Mouse (Mus musculus) ovary, adult 18-20 months (tissue): ENCODE measurements around the gene Frmpd4.

Experiments
- DNase-seq: peaks from one replicate; pipeline ENCODE4 v3.0.0; 2022; ENCODE audit warnings: low spot score, mixed read lengths

Gene Frmpd4

DNA sequence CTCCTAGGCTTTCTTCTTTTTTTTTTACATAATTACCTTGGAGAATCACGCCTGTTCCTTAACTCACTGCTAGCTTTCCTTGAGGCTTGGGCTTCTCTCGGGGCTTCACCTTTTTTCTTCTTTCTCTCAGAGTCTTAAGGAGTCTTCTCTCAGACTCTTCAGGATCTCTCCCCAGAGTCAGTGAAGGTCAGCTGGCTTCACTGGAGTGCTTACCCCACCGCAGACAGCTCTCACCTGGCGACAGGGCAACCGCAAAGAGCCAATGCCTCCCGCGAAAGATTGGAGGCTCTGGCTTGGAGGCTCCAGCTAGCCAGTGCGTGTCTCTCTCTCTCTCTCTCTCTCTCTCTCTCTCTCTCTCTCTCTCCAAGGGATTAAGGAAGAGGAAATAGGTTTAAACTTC, 453.0 kb downstream of the Frmpd4 start:
- no peak for DNase-seq

DNA sequence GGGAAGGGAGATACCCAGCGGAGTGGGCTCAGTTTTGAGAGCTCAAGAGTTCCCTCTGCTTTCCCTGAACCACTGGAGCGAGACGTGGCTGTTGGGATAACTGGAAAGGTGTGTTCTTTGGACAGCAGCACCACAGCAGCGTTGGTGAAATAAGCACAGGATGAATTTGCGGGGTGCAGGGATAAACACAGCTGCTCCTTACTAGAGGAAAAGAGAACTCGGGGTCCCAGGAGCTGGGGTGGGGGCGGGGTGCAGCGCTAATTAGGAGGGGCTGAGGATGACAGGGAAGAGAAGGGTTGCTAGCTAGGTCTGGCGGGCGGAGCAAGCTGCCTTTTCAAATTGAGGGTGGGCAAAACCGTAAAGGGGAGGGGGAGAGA, 453.5 kb downstream of the Frmpd4 start:
- DNase-seq: no peak

DNA sequence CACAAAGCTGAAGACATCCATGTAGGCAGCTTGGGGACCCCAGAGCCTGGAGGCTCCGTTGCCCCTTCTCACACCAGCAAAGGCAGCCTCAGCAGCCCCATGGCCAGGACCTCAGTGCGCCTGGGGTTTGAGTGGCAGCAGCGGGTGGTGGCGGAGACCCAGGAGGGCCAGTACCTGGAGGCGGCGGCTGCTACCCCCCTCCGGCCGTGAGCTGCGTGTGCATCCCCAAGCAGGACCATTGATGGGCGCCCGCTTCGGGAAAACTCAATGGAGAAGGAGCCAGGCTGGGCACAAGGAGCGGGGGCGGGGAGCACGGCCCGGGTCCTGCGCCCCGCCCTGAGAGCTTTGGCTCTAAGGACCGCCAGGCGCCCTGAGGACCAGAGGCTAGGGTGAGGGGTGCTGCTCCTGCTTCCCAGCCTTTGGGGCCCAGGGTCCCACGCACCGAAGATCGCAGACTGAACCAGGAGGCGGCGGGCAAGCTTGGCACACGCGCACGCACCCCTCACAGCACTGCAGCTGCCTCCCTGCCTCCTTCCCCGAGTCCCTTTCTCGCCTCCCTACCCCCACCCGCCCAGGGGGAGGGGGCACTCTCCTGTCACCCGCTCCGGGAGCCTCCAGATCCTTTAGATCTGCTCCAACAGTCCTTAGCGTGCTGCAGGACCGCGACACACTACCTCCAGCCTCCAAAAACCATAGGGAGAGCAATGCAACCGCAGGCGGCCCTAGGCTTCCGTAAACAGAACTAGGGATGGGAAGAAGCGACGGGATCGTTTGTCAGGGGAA, 454.0 kb downstream of the Frmpd4 start:
- DNase-seq: no peak

DNA sequence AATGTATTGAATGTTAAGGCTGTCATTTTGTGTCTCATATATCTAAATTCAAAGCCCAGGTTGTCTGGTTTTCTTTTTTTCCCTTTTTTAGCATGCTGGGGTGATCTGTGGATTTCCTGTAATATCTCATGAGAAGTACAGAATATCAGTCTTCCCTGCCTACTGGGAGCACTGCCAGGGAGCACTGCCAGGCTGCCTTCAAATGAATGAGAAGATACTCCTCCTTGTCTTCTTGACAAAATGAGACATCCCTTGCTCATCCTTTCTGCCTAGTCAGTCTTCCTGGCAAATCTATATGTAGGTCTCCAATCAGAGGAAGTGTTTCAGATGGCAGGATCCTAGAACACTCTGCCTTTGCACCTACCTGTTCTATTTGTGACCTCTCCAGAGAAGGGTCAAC, 535.4 kb downstream of the Frmpd4 start:
- no peak for DNase-seq

DNA sequence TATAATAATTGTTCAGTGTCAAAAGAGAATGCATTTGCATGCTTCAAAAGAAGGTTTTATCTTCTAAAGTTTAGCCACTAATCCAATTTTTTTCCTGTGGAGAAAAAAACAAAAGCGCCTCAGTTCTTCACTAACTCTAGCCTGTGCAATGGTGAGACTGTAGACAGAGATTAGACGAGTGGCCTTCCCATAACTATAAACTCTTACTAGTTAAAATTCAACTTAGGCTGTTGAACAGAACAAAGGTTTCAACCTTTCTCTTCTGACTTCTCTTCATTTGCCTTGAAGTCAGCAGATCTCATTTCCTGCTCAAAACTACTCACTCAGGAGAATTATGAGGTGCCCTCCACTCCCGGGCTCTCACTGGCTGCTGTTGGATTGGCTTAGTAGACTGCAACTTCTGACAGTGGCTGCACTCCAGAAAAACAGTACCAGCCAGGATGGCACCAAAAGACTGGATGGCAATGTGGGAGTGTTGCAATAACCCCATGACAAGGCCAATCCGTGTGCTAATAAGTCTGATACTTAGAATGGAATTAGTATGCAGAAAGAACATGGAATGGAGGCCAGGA, 556.4 kb downstream of the Frmpd4 start:
- DNase-seq: no peak

DNA sequence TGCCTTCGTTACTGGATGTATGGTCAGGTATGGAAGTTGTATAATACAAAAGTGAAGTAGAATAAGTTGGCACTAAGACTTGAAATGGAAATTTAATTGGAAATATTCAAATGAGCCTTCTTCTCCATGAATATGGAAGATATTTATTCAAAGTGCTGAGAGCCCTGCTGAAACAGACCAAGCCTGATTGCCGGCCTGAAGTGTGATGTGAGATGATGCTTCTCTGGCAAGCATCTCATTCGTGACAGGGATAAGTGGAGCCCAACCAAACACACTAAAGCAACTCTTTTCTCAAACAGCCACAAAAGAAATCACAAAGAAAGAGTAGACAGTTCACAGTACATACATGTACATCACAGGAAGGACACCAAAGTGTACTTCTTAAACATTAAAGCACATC, 559.2 kb downstream of the Frmpd4 start:
- no peak for DNase-seq

DNA sequence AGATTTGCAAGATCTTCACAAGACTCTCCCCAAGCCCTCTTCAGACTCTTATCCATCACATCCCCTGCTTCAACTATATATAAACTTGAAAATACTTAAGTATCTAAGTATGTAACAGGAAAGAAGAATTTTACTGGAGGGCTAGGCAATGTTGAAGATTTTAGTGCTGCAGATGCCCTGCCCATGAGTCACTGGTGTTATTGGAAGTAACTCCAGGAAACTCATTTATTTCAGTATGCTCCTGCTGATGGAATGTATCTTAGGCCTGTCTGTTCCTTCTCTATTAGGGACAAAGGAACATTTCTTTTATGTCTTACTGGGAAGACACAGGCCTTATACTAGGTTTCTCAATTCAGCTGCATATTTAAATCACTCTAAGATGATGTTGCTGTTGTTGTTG, 592.2 kb downstream of the Frmpd4 start:
- DNase-seq: no peak

DNA sequence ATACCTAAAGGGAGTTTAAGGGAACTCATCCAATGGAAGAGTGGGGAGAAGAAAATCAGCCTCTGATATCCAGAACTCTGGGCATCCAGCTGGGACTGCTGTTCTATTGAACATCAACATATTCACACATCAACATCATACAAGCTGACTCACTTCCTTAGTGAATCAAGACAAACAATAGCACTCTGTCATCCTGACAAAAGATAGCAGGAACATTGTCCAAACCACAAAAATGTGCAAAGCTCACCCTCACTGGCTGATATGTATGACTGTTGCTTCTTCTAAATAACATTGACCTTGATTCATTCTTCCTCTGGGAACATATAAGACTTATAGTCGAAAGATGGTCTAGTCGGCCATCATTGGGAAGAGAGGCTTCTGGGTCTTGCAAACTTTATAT, 625.8 kb downstream of the Frmpd4 start:
- DNase-seq: no peak

DNA sequence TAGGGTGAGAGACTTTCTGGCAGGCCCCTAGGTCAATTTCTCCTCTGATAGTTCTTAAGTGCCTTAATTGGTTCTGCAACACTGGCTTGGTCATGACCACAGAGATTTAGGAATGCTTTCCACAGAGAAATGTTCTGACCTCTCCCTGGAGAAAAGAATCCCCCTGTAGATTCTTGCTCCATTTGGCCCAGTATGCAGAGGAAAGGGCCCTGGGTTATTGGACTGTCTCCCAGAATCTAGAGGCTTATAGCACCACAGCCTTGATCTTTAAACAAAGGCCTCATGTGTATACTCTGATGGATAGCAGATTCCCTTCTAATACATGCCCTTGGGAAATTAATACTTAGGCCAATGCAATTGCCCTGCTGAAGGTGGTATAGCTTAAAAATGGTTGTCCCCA, 667.5 kb downstream of the Frmpd4 start:
- DNase-seq: no peak

DNA sequence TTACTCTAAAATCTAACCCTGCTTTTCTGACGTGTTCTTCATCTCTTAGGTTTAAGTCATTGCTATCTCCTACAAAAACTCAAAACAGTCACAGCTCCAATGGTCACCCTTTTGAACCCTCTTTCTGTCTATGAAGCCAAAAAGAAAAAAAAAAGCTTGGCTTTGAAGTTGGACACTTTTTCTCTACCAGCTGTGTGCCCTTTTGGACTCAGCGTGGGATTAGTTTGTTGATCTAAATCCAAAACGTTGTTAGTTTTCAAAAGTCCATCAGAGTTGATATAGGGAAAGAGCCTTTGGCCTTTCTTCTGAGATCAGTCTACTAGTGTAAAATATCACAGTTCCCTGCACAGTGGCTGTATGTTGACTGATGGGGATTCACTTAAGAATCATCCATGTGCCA, 676.0 kb downstream of the Frmpd4 start:
- no peak for DNase-seq

DNA sequence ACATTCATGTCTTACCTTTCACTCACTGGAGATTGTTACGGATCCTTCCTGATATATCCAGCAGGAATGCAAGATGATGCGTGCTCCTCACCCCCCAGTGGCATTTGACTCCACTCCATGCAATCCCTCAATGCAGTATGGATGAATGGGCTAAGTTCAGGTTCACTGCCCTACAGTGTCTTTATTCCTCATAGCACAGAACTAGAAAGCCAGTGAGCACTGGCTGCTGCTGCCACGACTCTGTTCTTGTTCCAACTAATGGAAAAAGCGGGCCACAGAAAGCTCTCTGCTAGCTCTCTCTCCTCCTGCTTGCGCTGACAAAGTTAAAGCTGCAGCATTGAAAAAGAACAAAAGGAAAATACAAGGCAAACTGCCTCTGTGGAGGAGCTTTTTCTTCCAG, 722.2 kb downstream of the Frmpd4 start:
- no peak for DNase-seq

DNA sequence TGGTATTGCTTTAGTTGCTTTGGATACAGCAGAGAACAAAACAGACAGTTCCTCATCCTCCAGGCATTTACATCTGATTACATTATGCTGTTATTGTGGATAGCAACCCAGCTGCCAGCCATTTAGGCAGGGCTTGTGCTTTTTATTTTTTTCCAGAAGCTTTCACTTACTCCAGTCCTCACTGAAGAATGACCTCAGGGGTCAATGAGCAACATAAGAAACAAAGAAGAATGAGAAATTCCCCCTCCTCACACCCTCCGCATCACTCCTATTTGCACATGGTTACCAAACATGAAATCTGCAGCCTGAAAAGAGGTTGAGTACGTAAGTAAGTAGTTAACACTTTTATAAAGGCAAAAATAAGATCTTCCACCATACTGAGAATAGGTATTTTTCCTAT, 744.5 kb downstream of the Frmpd4 start:
- no peak for DNase-seq

DNA sequence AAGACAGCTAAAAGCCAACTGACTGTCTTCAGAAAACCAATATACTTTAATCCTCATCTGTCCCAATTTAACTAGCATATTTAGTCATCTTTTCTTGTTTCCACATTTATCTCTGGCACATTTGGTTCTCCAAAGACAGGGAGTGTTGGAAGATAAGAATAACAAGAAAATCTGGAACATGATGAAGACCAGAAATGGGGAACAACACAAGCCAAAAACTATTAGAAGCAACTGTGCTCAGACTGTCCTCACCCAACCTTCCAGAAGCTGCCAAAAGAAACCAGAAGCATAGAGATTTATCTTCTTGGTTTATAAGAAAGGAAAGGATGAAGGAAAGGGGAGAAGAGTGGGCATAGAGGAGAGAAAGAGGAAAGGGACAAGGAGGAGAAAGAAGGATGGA, 748.6 kb downstream of the Frmpd4 start:
- no peak for DNase-seq

DNA sequence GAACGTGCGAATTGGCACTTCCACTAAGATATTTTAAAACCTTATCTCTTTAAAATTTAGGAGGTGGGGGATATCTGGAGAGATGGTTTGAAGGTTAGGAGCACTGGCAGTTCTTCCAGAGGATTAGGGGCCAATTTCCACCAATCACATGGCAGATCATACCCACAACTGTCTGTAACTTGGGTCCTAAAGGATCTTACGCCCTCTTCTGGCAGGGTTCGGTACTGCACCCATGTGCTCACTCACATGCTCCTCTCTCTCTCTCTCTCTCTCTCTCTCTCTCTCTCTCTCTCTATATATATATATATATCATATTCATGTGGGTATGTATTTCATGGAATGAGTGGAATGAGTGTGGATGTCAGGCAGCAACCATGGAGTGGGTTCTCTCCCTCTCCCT, 759.7 kb downstream of the Frmpd4 start:
- DNase-seq: no peak

DNA sequence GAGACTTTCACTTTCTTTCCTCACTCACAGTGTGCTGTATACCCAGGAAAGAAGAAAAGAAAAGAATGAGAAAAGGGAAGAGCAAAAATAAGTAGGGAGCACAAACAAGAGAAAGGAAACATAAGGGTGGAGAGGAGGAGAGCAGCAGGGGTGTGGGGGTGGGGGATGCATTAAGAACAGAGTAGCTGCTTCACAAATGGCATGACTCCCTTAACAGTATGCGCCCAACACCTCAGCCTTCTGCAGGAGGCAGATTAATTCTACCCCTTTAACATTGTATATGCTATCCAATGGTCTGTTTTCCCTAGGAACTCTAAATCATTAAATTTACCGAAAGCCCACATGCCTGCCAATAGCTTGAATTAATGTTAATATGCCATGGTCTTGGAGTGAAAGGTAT, 766.9 kb downstream of the Frmpd4 start:
- no peak for DNase-seq

DNA sequence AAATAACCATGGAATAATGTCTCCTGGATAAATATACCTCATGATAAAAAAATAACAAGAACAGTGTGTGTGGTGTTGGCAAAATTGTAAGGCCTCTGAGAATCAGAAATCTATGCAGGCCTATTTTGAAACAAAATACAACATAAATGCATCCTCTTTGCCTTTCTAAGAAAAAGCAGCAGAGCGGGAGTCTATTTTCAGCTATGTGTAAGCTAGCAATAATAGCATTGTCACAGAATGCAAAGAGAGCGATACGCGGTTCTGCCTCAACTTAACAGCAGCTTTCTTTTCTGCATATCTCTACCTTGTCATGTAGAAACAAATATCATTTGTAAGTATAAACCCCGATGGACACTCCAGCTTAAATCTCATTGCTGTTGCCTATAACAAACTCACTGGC, 768.5 kb downstream of the Frmpd4 start:
- no peak for DNase-seq

DNA sequence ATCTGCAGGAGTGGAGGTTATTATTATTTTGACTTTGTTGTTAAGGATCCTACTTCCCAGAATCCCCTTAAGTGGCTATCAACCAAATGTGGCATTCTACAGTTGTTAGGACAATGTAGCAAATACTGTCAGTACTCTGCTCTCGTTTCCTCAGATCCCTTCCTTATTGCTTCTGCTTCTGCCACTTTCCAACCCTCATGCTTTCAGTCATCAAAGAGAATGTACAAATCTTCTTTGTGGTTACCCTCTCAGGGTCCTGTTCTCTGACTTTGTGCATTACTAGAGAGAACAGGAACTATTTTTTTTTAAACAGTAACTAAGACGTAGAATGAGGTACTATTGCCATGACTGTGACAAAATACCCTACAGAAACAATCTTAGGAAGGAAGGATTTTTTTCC, 788.3 kb downstream of the Frmpd4 start:
- no peak for DNase-seq

DNA sequence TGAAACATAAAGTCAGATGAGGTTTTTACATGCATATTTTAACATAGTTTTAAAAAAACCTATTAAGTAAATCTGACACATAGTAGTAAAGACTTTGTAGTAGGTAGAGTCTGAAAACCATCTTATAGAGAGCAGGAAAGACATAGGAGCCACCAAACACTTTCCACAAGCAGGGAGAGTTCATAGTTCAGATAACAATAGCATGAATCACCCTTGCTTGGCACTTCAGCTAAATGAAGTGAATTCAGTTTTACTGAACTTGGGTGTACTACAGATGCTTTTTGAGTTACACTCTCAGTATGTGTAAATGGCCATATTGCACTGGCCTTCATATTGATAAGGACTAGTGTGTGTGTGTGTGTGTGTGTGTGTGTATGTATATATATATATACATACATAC, 793.5 kb downstream of the Frmpd4 start:
- DNase-seq: no peak

DNA sequence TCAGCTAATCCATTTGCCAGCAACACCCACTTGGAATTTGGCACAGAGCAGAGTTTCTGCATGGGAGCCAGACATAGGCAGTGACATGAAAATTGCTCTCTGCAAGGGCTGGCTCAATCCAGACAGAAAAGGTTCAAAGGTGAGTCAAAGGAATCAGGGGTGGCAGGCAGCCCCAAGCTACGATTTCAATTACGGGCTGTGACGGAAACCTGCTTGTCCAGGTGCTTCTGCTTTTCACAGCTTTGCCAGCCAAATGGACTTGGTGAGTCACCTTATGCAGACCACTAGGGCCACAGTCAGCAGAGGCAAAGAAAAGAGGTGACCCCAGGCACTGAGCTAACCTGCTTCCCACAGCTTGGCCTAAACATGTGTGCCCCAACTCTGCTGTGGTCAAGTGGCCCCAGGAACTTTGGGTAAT, 857.5 kb downstream of the Frmpd4 start:
- no peak for DNase-seq

DNA sequence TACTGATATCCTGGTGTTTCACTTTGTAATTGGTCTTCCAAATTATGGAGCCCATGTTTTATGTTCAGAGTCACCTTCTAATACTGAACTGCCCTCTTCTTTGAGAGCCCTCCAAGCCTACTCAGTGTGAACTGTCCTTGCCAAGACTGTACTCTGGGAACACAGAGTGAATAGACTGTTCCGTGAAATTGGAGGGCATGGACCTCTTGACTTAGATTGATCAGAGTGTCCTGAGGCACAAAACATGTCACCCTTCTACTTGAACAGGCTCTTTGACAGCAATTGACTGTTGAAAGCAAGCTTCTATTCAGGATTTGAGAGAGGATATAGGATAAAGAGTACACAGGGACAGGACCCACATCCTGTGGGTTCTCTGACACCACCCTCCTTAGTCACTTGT, 857.9 kb downstream of the Frmpd4 start:
- DNase-seq: no peak

DNA sequence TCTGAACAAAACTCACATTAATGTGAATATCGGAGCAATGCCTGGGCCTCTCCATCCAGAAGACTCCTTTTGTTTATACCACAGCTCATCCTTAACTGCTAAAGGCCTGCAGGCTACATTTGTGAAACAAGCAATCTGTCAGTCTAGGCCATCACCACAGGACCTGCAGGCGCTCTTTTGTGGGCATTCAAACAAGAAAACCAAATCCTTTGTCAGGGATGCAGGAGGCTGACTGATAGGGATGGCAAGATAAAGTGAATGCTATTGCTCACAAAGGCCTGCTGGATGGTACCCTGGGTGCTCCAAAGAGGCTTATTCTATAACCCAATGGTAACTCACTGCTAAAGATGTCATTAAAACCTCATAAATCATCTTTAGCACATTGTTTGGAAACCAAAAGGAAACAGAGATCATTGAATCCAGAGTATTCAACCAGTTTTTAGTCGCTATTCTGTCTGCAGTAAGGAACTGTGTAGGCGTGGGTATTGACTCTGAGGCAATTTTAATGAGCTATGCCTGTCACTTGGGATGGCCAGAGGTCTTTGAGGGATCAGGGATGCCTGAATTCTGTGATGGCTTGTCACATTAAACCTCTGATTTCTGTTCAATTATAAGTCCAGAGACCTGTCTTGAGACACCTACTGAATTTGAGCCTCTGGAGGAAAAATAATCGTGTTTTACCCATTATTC, 922.1 kb downstream of the Frmpd4 start:
- DNase-seq: no peak

DNA sequence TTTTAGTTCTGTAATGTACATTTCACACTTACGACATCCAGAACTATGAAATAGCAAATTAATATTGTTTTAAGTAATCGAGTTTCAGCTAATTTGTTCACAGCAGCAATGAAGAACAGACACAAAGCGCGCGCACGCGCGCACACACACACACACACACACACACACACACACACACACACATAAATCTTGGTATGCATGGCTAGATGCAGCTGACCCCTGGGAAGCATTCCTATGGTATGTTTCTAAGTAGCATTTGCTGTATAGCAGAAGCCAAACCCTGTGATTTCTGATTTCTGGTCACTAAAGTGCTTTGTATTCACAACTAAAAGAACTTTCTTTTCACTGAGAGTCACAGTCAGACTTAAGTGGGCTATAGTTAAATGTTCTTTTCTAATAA, 922.8 kb downstream of the Frmpd4 start:
- no peak for DNase-seq

DNA sequence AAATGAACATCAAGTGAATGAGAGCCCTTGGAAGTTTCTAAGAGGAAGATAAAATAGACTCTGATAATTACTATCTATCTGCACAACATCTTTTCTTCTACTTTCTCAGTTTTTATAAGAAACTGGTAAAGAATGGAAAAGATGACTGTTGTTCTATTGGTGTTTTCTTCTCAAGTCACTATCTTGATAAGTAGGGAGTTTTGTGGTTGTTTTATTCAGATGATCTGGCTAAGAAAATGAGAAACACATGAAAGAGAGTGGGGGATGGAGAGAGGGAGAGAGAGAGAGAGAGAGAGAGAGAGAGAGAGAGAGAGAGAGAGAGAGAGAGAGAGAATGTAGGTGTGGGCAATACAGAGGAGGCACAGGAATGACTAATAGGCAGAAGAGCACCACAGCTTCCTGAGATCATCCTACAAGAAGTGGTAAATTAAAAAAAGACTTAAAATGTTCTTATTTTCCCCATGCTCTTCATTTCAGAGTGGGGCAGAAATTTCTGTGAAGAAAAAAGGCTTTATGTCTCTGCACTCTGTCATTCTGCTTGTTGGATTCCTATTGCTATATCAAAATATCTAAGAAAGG, 979.3 kb downstream of the Frmpd4 start:
- no peak for DNase-seq
